Mouse (Mus musculus): Measurements from ENCODE around the gene Hecw2. TPM values are rescaled to one million over a fixed set of nuclear protein-coding genes. Genes with fewer than 3 reads are reported as not detected.

The Hecw2 gene
- total and polyA plus RNA-seq, 2 experiments from 2014 or later = 6.2 to 22.2 TPM

DNA sequence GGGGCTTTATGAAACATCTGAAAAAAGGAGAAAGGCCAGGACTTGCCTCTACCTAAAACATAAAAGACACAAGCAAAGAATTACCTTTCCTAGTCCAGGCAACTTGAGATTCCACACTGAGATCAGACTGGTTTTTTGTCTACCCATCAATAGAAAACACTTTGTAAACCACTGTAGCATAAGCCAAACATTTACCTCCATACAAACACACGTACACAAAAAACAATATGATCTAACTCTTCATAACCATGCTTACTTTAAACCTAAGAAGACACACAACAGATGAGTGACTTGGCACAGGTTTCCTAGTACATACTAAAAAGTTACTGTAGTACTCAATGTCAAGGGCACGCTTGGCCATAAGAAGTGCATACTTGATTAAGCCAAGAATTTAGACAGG, 419.4 kb downstream of the Hecw2 start:
- Histone ChIP-seq H3K4me2 (ENCODE audit: low read depth, low read length, poor library complexity, severe bottlenecking) (no peak overlapping the region), H3K4me1 (ENCODE audit: insufficient read depth, low read length) (no peaks in the 10 kb centered on the region), H3K27me3 (ENCODE audit: insufficient read depth, low read length) (no peaks in the 10 kb centered on the region), H3K4me3 (ENCODE audit: low read depth, low read length) (no peak overlapping the region), H3K36me3 (ENCODE audit: insufficient read depth, low read length) (no peaks in the 10 kb centered on the region), H3K9me3 (ENCODE audit: low read length) (no peaks in the 10 kb centered on the region), H3K9ac (replicated peaks; ENCODE audit: low read length, poor library complexity, severe bottlenecking) (no peak overlapping the region), H3K27ac (ENCODE audit: low read depth, low read length) (no peak overlapping the region)
- no peak for TF ChIP-seq CTCF (IDR thresholded peaks at IDR 0.05)
- no peak for DNase-seq (ENCODE audit: low spot score)
- no peak for ATAC-seq (ENCODE audit: low FRiP score)
- WGBS = 97% methylated on average over 2 of the region's 2 CpGs

DNA sequence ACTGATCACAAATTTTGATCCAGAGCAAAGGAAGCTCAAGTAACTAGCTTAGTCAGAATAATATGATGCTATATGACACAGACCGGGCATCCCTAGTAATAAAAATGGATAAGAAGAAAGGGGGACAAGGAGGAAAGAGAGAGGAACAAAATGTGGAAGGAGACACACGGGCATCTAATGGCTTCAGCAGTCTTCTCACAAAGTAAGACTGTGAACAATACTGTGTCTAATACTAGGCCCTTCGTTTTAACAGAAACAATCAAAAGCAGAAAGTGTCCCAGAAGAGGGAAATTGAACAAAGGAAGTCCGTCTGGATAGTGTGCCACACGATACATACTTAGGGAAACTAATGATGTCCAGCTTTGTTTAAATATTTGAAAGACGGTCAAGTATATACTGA, 419.9 kb downstream of the Hecw2 start:
- H3K27me3 ChIP-seq (ENCODE audit: insufficient read depth, low read length) = no peaks in the 10 kb centered on the region
- 92% methylated on average over 6 of the region's 6 CpGs for WGBS
- no peak for ATAC-seq (ENCODE audit: low FRiP score)
- H3K36me3 ChIP-seq (ENCODE audit: insufficient read depth, low read length) = no peaks in the 10 kb centered on the region
- H3K9ac ChIP-seq (replicated peaks; ENCODE audit: low read length, poor library complexity, severe bottlenecking) = no peak overlapping the region
- no peak for TF ChIP-seq CTCF (IDR thresholded peaks at IDR 0.05)
- H3K27ac ChIP-seq (ENCODE audit: low read depth, low read length) = no peak overlapping the region
- no peaks in the 10 kb centered on the region for H3K4me1 ChIP-seq (ENCODE audit: insufficient read depth, low read length)
- DNase-seq (ENCODE audit: low spot score) = no peak
- H3K4me2 ChIP-seq (ENCODE audit: low read depth, low read length, poor library complexity, severe bottlenecking) = no peak overlapping the region
- H3K9me3 ChIP-seq (ENCODE audit: low read length) = no peaks in the 10 kb centered on the region
- H3K4me3 ChIP-seq (ENCODE audit: low read depth, low read length) = no peak overlapping the region

DNA sequence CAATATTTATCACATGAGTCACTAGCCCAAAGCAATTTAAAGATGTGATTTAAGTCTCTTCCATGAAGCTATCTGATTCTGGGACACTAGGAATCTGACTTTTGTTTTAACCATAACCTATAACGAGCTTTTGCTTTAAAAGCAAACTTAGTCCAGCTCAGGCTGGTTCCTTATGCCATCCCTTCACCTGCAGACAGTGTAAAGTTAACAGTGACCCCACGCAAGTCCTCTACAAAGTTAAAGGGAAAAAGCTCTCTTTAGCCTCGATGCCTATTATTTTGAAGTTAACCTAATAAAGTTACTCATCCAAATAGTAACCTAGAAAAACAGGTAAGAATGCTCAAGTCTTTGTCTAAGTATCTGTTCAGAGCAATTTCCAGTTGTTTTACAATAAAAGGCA, 420.4 kb downstream of the Hecw2 start:
- H3K9ac ChIP-seq (replicated peaks; ENCODE audit: low read length, poor library complexity, severe bottlenecking) = no peak overlapping the region
- H3K4me1 ChIP-seq (ENCODE audit: insufficient read depth, low read length) = no peaks in the 10 kb centered on the region
- H3K9me3 ChIP-seq (ENCODE audit: low read length) = no peaks in the 10 kb centered on the region
- no peaks in the 10 kb centered on the region for H3K27me3 ChIP-seq (ENCODE audit: insufficient read depth, low read length)
- WGBS = 94% methylated on average over 3 of the region's 3 CpGs
- TF ChIP-seq CTCF (IDR thresholded peaks at IDR 0.05) = no peak
- no peak overlapping the region for H3K27ac ChIP-seq (ENCODE audit: low read depth, low read length)
- H3K4me3 ChIP-seq (ENCODE audit: low read depth, low read length) = no peak overlapping the region
- no peak for DNase-seq (ENCODE audit: low spot score)
- H3K36me3 ChIP-seq (ENCODE audit: insufficient read depth, low read length) = no peaks in the 10 kb centered on the region
- no peak for ATAC-seq (ENCODE audit: low FRiP score)
- no peak overlapping the region for H3K4me2 ChIP-seq (ENCODE audit: low read depth, low read length, poor library complexity, severe bottlenecking)

DNA sequence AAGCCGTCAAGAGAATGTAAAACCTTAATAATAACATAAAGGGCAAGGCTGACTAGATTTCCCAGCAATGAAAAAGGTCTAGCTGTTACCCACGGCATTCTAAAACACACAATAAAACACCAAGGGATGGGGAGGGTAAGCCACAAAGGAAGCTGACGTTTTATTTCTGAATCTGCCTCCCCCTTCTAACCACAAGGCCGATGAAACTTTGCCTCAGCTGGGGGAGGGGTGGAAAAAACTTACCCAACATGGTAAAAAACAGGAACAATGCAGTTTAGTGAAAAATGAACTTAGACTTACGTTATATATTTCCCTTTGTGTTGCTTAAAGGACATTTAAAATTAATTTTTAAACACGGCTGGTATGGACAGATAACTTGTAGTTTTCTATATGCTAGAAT, 421.0 kb downstream of the Hecw2 start:
- no peak for TF ChIP-seq CTCF (IDR thresholded peaks at IDR 0.05)
- Histone ChIP-seq H3K4me2 (ENCODE audit: low read depth, low read length, poor library complexity, severe bottlenecking) (no peak overlapping the region), H3K9me3 (ENCODE audit: low read length) (no peaks in the 10 kb centered on the region), H3K27ac (ENCODE audit: low read depth, low read length) (no peak overlapping the region), H3K9ac (replicated peaks; ENCODE audit: low read length, poor library complexity, severe bottlenecking) (no peak overlapping the region), H3K4me3 (ENCODE audit: low read depth, low read length) (no peak overlapping the region), H3K4me1 (ENCODE audit: insufficient read depth, low read length) (no peaks in the 10 kb centered on the region), H3K27me3 (ENCODE audit: insufficient read depth, low read length) (no peaks in the 10 kb centered on the region), H3K36me3 (ENCODE audit: insufficient read depth, low read length) (no peaks in the 10 kb centered on the region)
- ATAC-seq (ENCODE audit: low FRiP score) = no peak
- DNase-seq (ENCODE audit: low spot score) = no peak
- WGBS = 47% methylated on average over 6 of the region's 6 CpGs

DNA sequence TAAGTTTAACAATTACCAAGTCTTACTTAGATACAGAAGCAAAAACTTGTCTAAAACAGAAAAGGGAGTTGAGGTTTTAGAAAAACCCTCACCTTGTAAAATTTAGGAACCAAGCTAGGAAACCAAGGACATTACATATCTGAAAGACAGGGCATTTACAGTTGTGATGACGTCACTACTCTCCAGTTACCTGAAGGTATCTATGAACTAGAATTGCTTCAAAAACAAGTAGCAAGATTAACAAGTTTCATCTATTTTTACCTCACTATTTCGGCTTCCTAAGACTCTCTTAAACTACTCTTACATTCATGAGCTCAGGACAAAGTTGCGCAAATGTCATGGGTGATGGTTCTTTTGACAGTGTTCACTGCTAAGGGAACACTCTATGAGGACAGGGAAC, 422.0 kb downstream of the Hecw2 start:
- H3K4me2 ChIP-seq (ENCODE audit: low read depth, low read length, poor library complexity, severe bottlenecking) = no peak overlapping the region
- no peaks in the 10 kb centered on the region for H3K4me1 ChIP-seq (ENCODE audit: insufficient read depth, low read length)
- no peak overlapping the region for H3K27ac ChIP-seq (ENCODE audit: low read depth, low read length)
- 91% methylated on average over 3 of the region's 3 CpGs for WGBS
- H3K9ac ChIP-seq (replicated peaks; ENCODE audit: low read length, poor library complexity, severe bottlenecking) = no peak overlapping the region
- no peak for ATAC-seq (ENCODE audit: low FRiP score)
- H3K27me3 ChIP-seq (ENCODE audit: insufficient read depth, low read length) = no peaks in the 10 kb centered on the region
- TF ChIP-seq CTCF (IDR thresholded peaks at IDR 0.05) = no peak
- no peak overlapping the region for H3K4me3 ChIP-seq (ENCODE audit: low read depth, low read length)
- no peaks in the 10 kb centered on the region for H3K9me3 ChIP-seq (ENCODE audit: low read length)
- no peak for DNase-seq (ENCODE audit: low spot score)
- H3K36me3 ChIP-seq (ENCODE audit: insufficient read depth, low read length) = no peaks in the 10 kb centered on the region

DNA sequence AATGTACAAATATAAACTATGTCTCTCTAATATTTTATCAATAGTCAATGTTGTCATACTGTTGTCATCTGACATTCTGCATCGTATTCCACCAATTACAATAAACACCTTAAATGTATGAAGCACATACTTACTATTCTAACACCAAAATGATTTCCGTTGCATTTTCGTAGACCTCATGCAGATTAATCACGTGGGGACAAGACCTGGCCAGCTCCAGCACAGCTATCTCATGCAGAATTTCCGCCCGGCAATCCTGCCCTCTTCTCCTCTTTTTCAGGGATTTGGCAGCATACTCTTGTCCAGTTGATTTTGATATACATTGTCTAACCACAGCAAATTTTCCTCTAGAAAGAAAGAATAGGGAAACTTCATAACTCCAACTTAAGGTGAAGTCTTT, 423.5 kb downstream of the Hecw2 start:
- H3K9me3 ChIP-seq (ENCODE audit: low read length) = no peaks in the 10 kb centered on the region
- no peaks in the 10 kb centered on the region for H3K4me1 ChIP-seq (ENCODE audit: insufficient read depth, low read length)
- H3K4me2 ChIP-seq (ENCODE audit: low read depth, low read length, poor library complexity, severe bottlenecking) = no peak overlapping the region
- no peak for TF ChIP-seq CTCF (IDR thresholded peaks at IDR 0.05)
- no peak overlapping the region for H3K27ac ChIP-seq (ENCODE audit: low read depth, low read length)
- H3K27me3 ChIP-seq (ENCODE audit: insufficient read depth, low read length) = no peaks in the 10 kb centered on the region
- H3K4me3 ChIP-seq (ENCODE audit: low read depth, low read length) = no peak overlapping the region
- no peak overlapping the region for H3K9ac ChIP-seq (replicated peaks; ENCODE audit: low read length, poor library complexity, severe bottlenecking)
- ATAC-seq (ENCODE audit: low FRiP score) = no peak
- WGBS = 91% methylated on average over 6 of the region's 6 CpGs
- H3K36me3 ChIP-seq (ENCODE audit: insufficient read depth, low read length) = no peaks in the 10 kb centered on the region
- DNase-seq (ENCODE audit: low spot score) = no peak

DNA sequence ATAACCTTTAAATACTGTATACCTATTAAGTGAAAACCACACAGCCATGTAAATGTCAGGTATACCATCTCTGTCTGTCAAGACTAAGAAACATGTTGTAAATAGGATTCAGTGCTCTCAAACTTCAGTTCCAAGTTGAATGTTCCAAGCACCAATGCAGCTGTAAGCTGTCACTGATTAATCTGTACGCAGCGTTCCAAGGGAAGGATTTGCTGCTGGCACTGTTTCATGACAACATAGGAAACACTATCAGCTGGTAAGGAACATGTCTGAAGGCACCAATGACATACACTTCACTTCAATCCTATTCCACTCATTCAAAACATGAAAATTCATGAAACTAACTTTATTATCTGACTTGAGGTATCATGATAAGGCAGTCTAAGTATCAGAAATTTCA, 428.9 kb downstream of the Hecw2 start:
- 78% methylated on average over 2 of the region's 2 CpGs for WGBS
- Histone ChIP-seq H3K27ac (ENCODE audit: low read depth, low read length) (no peak overlapping the region), H3K4me3 (ENCODE audit: low read depth, low read length) (no peak overlapping the region), H3K4me2 (ENCODE audit: low read depth, low read length, poor library complexity, severe bottlenecking) (no peak overlapping the region), H3K9me3 (ENCODE audit: low read length) (no peaks in the 10 kb centered on the region), H3K9ac (replicated peaks; ENCODE audit: low read length, poor library complexity, severe bottlenecking) (no peak overlapping the region), H3K27me3 (ENCODE audit: insufficient read depth, low read length) (no peaks in the 10 kb centered on the region), H3K36me3 (ENCODE audit: insufficient read depth, low read length) (no peaks in the 10 kb centered on the region), H3K4me1 (ENCODE audit: insufficient read depth, low read length) (no peaks in the 10 kb centered on the region)
- DNase-seq (ENCODE audit: low spot score) = no peak
- no peak for TF ChIP-seq CTCF (IDR thresholded peaks at IDR 0.05)
- ATAC-seq (ENCODE audit: low FRiP score) = no peak

Measured in midbrain, postnatal 0 days (tissue).